Mouse (Mus musculus) heart, embryonic 15.5 days (tissue): ENCODE results near the gene Ppp2r5a. TPM values are rescaled to one million over a fixed set of nuclear protein-coding genes. Genes with fewer than 3 reads are reported as not detected.
"Not testable (repeated sequence)": the region's sequence is repeated elsewhere in the genome, so short reads cannot be mapped to it uniquely, and the experiment has no call there.

Source experiments
- ATAC-seq: fragments of 200-750 bp; cut with Nextera tagmentation; replicated peaks from 2 replicates; pipeline ENCODE4 v1.8.0; 2017; ENCODE audit warnings: low read depth, moderate TSS enrichment; ENCODE audit not compliant: insufficient number of reproducible peaks, insufficient read depth, low FRiP score
- H3K27ac ChIP-seq: fragments of 300-500 bp; sonication (generic); 2 replicates; pipeline ENCODE4 v1.5.1; 2015; ENCODE audit warnings: mild to moderate bottlenecking, inconsistent platforms
- H3K27me3 ChIP-seq: fragments of 300-500 bp; sonication (generic); 2 replicates; pipeline ENCODE4 v1.6.1; 2015; ENCODE audit warnings: inconsistent platforms
- H3K36me3 ChIP-seq: fragments of 300-500 bp; sonication (generic); 2 replicates; pipeline ENCODE4 v1.6.1; 2015; ENCODE audit warnings: mild to moderate bottlenecking, inconsistent platforms
- H3K4me1 ChIP-seq: fragments of 300-500 bp; sonication (generic); replicated peaks from 2 replicates; pipeline ENCODE4 v1.6.1; 2015; ENCODE audit warnings: inconsistent platforms
- H3K4me2 ChIP-seq: fragments of 300-500 bp; sonication (generic); 2 replicates; pipeline ENCODE4 v1.6.1; 2015; ENCODE audit warnings: inconsistent platforms, mild to moderate bottlenecking, moderate library complexity
- H3K4me3 ChIP-seq: fragments of 300-500 bp; sonication (generic); 2 replicates; pipeline ENCODE4 v1.5.1; 2015; ENCODE audit warnings: mild to moderate bottlenecking, inconsistent platforms
- H3K9ac ChIP-seq: fragments of 300-500 bp; sonication (generic); 2 replicates; pipeline ENCODE4 v1.6.1; 2015; ENCODE audit warnings: mild to moderate bottlenecking, inconsistent platforms
- H3K9me3 ChIP-seq: fragments of 300-500 bp; sonication (generic); replicated peaks from 2 replicates; pipeline ENCODE4 v1.6.1; 2016; ENCODE audit warnings: inconsistent platforms
- WGBS: fragments of 180-500 bp; shearing (Covaris S2); methylation state at CpG from one replicate; pipeline ENCODE4 v1.1.7; 2015; ENCODE audit warnings: mixed read lengths; 5-methylcytosine and 5-hydroxymethylcytosine counted together
- polyA plus RNA-seq: library from polyadenylated mRNA; unstranded; fragments of >200 nt; fragmentation: Nextera tagmentation; extraction: Ambion mirVana; gene quantifications from 2 replicates; pipeline ENCODE4 v1.2.1, GENCODE M21; 2015

Ppp2r5a gene
- polyA plus RNA-seq, 1 experiment from 2014 or later = 31.1 TPM

DNA sequence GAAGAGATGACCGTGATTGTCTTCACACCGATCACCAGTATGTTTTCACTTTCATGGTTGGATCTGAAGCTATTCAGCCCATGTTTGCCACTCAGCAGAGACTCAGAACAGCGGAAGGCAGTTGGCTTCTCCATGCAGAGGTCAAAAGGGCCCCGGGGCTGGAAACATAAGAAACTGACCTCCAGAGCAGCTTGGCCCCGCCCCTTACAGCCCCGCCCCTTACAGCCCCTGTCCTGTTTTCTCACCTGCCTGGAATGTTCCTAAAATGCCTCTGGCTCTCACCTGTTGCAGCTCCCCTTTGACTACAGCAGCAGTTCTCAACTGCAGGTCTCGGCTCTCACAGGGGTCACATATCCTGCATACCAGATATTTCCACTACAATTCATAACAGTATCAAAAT is 29.5 kb upstream of the Ppp2r5a start:
- WGBS = 35% methylated on average over 7 of the region's 7 CpGs
- H3K27me3 ChIP-seq = no peaks in the 10 kb centered on the region
- H3K27ac ChIP-seq = no peak overlapping the region
- H3K36me3 ChIP-seq = no peaks in the 10 kb centered on the region
- peaks cover 40% of the 10 kb centered on the region for H3K4me1 ChIP-seq
- no peak overlapping the region for H3K9ac ChIP-seq
- H3K9me3 ChIP-seq = no peaks in the 10 kb centered on the region
- H3K4me2 ChIP-seq = peak overlapping the region; percentile 31; the same call in 1 of the 2 replicates
- ATAC-seq = no peak
- H3K4me3 ChIP-seq = no peak overlapping the region

DNA sequence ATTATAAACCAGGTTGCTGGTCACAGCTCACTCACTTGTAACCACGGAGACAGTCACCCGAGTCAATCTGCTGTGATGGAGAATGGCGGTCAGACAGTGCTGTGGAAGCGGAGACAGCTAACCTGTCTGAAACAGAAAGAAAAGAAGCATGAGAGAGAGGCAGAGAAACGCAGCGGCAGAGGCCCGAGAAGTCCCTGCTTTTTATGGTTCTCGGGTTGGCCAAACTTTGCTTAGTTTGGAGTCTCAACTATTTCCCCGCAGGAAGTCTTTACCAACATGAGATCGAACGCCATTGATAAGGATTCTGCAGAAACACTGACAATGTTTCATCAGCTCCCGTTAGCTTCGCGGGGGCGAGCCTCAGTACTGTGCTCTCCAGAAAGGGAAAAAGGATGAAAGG is 29.0 kb upstream of the Ppp2r5a start:
- Histone ChIP-seq H3K4me3 (no peak overlapping the region), H3K4me2 (peak overlapping the region; percentile 31; the same call in 1 of the 2 replicates), H3K27ac (no peak overlapping the region), H3K9me3 (no peaks in the 10 kb centered on the region), H3K36me3 (no peaks in the 10 kb centered on the region), H3K9ac (no peak overlapping the region), H3K4me1 (peaks cover 35% of the 10 kb centered on the region), H3K27me3 (no peaks in the 10 kb centered on the region)
- no peak for ATAC-seq
- 59% methylated on average over 15 of the region's 15 CpGs for WGBS

DNA sequence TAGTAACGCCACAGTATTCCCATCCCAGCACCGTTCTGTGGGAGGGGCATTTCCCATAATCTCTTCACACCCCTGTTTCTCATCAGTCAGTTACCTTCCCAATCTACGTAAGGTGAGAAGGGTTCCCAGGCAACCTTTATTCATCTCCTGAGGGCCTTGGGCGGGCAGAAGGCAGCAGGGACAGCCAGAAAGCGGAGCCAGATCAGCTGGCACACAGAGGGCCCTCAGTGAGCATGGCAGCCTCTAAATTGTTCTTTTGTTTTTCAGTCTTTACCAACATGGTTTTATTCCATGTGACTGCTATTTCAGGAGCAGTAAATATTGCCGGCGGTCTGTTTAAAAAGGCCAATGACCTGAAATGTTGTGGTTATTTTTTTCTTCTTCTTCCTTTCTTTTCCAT is 27.0 kb upstream of the Ppp2r5a start:
- no peak overlapping the region for H3K9ac ChIP-seq
- 75% methylated on average over 7 of the region's 7 CpGs for WGBS
- H3K27me3 ChIP-seq = no peaks in the 10 kb centered on the region
- ATAC-seq = no peak
- H3K4me3 ChIP-seq = no peak overlapping the region
- no peaks in the 10 kb centered on the region for H3K36me3 ChIP-seq
- no peak overlapping the region for H3K4me2 ChIP-seq
- peaks cover 20% of the 10 kb centered on the region for H3K4me1 ChIP-seq
- no peaks in the 10 kb centered on the region for H3K9me3 ChIP-seq
- H3K27ac ChIP-seq = no peak overlapping the region

DNA sequence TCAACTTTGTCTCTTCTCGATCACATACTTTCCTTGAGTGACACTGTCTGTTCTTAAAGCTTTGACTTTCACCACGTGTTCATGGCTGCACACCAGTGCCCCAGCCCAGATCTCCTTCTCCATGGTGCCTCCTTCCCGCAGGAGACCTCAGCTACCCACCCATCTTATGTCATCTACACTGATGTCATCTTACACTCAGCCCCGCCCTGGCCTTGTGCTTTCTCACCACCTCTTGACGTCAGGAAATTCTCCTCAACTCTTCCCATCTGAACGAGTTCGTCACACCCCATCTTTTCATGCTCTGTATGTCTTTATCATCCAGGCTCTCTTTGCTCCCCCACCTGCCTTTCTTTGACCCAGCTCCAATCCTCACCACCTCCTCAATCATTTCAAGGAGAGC is 22.8 kb upstream of the Ppp2r5a start:
- WGBS = 49% methylated on average over 7 of the region's 7 CpGs
- peaks cover 20% of the 10 kb centered on the region for H3K4me1 ChIP-seq

DNA sequence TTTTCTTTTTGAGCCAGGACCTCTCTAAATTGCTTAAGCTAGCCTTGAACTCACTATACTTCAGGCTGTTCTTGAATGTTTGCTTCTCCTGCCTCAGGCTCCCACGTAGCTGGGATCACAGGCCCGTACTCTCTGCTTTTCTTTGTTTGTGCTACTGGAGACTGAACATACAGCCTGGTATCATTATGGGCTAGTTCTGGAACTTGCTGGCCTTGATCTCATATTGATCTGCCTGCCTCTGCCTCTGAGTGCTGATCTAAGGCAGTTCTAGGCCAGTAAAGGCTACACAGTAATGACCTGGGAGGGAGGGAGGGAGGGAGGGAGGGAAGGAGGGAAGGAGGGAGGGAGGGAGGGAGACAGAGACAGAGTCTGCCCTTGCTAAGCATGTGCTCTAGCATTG is 20.1 kb upstream of the Ppp2r5a start:
- Histone ChIP-seq H3K4me2 (no peak overlapping the region), H3K4me1 (peaks cover 34% of the 10 kb centered on the region), H3K4me3 (no peak overlapping the region), H3K27me3 (no peaks in the 10 kb centered on the region), H3K9me3 (no peaks in the 10 kb centered on the region), H3K36me3 (no peaks in the 10 kb centered on the region), H3K9ac (no peak overlapping the region), H3K27ac (no peak overlapping the region)
- WGBS = 82% methylated on average over 2 of the region's 2 CpGs
- ATAC-seq = no peak

More for the DNA sequence above, 22.8 kb upstream of the Ppp2r5a start:
- Histone ChIP-seq H3K36me3 (no peaks in the 10 kb centered on the region), H3K9me3 (no peaks in the 10 kb centered on the region), H3K27me3 (no peaks in the 10 kb centered on the region), H3K4me3 (no peak overlapping the region), H3K27ac (no peak overlapping the region), H3K9ac (no peak overlapping the region), H3K4me2 (no peak overlapping the region)
- ATAC-seq = no peak

DNA sequence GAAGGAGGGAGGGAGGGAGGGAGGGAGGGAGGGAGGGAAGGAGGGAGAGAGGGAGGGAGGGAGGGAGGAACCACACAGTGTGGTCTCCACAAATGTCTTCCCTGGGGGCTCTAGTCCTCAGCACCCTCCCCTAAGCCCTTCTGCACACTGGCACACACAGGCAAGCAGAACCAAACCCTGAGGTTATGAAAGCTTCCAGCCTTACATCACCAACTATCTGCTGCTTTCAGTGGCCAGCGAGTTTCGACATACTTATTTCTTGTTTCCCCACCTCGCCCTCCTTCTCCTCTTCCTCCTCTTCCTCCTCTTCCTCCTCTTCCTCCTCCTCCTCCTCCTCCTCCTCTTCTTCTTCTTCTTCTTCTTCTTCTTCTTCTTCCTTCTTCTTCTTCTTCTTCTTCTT is 19.6 kb upstream of the Ppp2r5a start:
- not testable (repeated sequence) for H3K36me3 ChIP-seq, H3K9ac ChIP-seq, ATAC-seq, H3K27me3 ChIP-seq, H3K27ac ChIP-seq, H3K9me3 ChIP-seq, H3K4me3 ChIP-seq, H3K4me2 ChIP-seq
- WGBS = 74% methylated on average over 3 of the region's 3 CpGs
- peaks cover 34% of the 10 kb centered on the region for H3K4me1 ChIP-seq

DNA sequence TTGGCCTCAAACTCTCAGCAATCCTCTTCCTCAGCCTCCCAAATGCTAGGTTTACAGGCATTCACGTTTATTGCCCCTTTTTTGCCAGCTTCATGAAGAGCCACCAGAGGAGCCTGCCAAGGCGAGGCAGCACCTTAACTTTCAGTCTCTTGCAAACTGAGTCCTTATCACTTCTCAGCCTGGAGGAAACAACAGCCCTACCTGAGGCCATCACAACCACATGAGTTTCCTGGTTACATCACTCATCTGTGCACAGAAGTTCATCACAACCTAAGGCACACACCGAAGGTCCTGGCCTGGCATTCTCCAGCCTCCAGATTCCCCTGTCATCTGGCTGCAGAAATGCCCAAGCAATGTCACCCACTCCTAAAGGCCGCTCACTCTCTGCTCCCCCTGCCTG is 19.1 kb upstream of the Ppp2r5a start:
- H3K4me2 ChIP-seq = no peak overlapping the region
- H3K9me3 ChIP-seq = no peaks in the 10 kb centered on the region
- no peaks in the 10 kb centered on the region for H3K36me3 ChIP-seq
- WGBS = 65% methylated on average over 4 of the region's 4 CpGs
- H3K27me3 ChIP-seq = no peaks in the 10 kb centered on the region
- ATAC-seq = no peak
- H3K4me3 ChIP-seq = no peak overlapping the region
- H3K9ac ChIP-seq = no peak overlapping the region
- peaks cover 34% of the 10 kb centered on the region for H3K4me1 ChIP-seq
- H3K27ac ChIP-seq = no peak overlapping the region

DNA sequence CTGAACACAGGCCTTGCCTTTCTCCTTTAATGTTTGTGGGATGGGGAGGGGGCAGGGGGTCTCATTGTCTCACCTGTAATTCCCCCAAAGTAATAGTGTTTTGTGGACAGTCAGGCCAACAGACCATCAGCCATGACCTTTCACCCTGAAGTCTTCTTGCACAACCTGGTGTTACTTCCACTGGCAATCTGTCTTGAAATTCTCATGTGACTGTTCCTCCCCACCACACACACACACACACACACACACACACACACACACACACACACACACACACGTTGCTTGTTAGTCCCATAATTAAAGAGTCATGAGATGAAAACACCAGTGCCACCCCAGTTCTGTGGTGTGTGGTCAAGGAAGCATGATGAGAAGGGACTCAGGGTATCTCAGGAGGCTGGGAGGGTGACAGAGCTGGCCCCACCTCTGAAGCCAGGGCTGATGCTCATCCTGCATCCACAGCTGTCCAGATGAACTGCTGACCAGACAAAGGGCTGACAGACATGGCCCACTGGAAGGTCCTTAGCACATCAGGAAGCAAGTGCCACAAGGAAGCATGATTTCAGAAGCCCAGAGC is 18.4 kb upstream of the Ppp2r5a start:
- Histone ChIP-seq H3K4me3 (no peak overlapping the region), H3K4me2 (peak overlapping the region; percentile 41), H3K27ac (peak overlapping the region; percentile 94), H3K4me1 (peaks cover 34% of the 10 kb centered on the region), H3K9ac (no peak overlapping the region), H3K9me3 (no peaks in the 10 kb centered on the region), H3K27me3 (no peaks in the 10 kb centered on the region), H3K36me3 (no peaks in the 10 kb centered on the region)
- no peak for ATAC-seq
- WGBS = 41% methylated on average over 1 of the region's 1 CpGs

DNA sequence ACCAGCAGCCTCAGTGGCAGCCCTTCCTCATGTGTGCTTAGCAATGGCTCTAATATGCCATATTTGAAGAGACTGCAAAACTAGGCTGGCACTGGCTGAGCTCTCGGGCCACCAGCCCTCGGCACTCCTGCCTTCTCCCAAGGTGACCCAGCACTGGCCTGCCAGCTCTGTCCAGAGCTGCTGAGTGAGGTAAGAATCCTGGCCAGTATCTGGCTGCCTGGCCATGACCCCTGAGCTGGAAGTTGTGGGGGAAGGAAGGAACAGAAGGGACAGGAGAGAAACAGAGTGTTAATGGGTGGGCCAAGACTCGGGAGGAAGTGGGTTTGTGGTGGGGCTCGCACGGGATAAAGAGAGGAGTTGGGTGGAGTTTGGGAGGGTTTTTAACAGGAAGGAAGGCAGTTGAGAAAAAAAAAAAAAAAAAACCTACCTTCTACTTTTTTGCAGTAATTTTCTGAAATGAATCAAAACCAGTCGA is 17.9 kb upstream of the Ppp2r5a start:
- Histone ChIP-seq H3K9me3 (no peaks in the 10 kb centered on the region), H3K4me1 (peaks cover 34% of the 10 kb centered on the region), H3K36me3 (no peaks in the 10 kb centered on the region), H3K4me3 (0 out of 2 replicates have a peak overlapping the region, but pooled peaks have one; percentile 4), H3K4me2 (peak overlapping the region; percentile 41), H3K9ac (peak overlapping the region; percentile 31; the same call in 1 of the 2 replicates), H3K27ac (peak overlapping the region; percentile 94), H3K27me3 (no peaks in the 10 kb centered on the region)
- ATAC-seq = peak; percentile 75; the same call in 1 of the 2 replicates
- 18% methylated on average over 6 of the region's 6 CpGs for WGBS

DNA sequence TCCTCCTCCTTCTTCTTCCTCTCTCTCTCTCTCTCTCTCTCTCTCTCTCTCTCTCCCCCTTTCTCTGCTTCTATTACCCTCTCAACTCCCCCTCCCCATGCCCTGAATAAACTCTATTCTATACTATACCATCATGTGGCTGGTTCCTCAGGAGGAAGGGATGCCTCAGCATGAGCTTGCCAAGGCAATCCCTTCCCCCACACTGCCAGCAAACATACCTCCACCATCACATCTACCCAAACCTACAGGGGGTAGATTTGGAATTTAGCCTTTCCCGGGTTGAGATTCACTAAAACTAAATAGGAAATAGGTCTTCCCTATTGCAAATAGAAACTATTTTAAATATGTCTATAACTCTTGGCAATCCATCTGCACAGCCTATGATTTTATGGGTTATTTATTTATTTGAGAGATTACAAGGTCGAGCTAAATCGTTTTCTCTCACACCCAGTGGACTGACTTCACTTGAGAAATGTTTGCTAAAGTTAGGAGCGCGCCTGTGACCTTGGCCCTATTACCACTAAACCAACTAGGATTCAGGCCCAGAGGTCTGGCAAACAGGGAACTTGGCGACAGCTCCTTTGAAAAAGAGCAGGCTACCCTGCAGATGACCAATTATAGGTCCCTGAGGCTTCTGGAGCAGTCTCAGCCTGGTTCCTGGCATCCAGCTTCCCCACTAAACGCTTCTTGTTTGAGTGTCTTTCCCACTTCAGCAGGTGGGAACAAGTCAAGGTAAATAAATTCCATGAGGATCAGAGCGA is 17.1 kb upstream of the Ppp2r5a start:
- 19% methylated on average over 8 of the region's 8 CpGs for WGBS
- Histone ChIP-seq H3K4me1 (peaks cover 32% of the 10 kb centered on the region), H3K4me2 (peak overlapping the region; percentile 41), H3K9ac (peak overlapping the region; percentile 31; the same call in 1 of the 2 replicates), H3K4me3 (0 out of 2 replicates have a peak overlapping the region, but pooled peaks have one; percentile 4), H3K9me3 (no peaks in the 10 kb centered on the region), H3K36me3 (no peaks in the 10 kb centered on the region), H3K27me3 (no peaks in the 10 kb centered on the region), H3K27ac (peak overlapping the region; percentile 94)
- ATAC-seq = peak; percentile 74

DNA sequence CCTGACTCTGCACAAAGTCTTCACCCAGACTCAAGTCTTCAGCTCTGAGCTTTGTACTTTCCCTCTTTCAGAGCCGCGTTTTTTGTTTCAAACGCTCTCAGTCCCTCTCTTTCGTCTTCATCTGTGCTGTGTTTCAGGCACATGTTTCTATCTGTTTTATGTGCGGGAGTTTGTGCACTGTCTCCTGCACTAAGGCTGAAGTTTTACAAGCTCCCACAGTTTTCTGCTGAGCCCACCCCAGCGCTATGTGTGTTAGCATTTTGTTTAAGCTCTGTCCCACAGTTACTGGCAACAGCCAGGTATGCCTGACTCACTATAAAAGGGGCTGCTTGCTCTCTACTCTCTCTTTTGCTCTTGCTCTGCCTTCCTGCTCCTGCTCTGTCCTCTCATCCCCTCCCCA is 16.3 kb upstream of the Ppp2r5a start:
- WGBS = 60% methylated on average over 6 of the region's 6 CpGs
- Histone ChIP-seq H3K27ac (peak overlapping the region; percentile 18; the same call in 1 of the 2 replicates), H3K4me1 (peaks cover 30% of the 10 kb centered on the region), H3K4me3 (no peak overlapping the region), H3K9ac (no peak overlapping the region), H3K4me2 (no peak overlapping the region), H3K9me3 (no peaks in the 10 kb centered on the region), H3K36me3 (no peaks in the 10 kb centered on the region), H3K27me3 (no peaks in the 10 kb centered on the region)
- ATAC-seq = no peak
